Mouse (Mus musculus) left cerebral cortex, postnatal 14 days (tissue): Measurements from ENCODE around the gene Spata5. TPM values are rescaled to one million over a fixed set of nuclear protein-coding genes. Genes with fewer than 3 reads are reported as not detected.
A peak's percentile ranks its signal among the peaks of the same experiment; 100 is the strongest.

Source experiments
- DNase-seq, 2 experiments: peaks; one replicate each; pipeline ENCODE4 v3.0.0; 2021 to 2022; ENCODE audit warnings: low spot score in 2 of 2, mixed read lengths in 1 of 2
- intact Hi-C: fragments of 180-260 bp; cut with DNase I; formaldehyde crosslinking; loops from one replicate; pipeline ENCODE4 v1.15.1; 2025
- total RNA-seq, 2 experiments: library from RNA; stranded (reverse); gene quantifications; 2 replicates each; pipeline ENCODE4 v1.2.3; 2021

Gene Spata5
- total RNA-seq, 2 experiments from 2014 or later, result 18.8 to 24.4 TPM

DNA sequence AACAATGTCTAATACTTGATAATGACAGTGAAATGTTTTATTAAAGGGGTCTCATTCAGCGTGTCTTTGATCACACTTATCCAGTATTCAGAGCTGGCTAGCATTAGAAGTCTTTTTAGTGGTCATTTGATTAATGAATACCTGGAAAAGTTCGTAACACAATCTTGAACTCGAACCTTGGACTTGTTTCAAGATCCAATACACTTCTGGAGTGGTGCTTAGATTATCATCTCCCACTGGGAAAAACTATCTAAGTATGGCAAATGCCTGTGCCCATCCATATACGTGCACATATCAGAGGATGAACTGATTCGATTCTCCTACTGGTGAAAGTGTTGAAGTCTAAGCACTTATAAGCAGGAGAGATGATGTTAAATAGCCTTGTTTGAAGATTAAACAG, 1.4 kb upstream of the Spata5 start:
- DNase-seq, result no peak
- intact Hi-C loops, result loop anchor here (5.0 kb wide), 2 partner anchors 76 to 106 kb away; partner anchors contain the start of genes Bbs12 and Cetn4

DNA sequence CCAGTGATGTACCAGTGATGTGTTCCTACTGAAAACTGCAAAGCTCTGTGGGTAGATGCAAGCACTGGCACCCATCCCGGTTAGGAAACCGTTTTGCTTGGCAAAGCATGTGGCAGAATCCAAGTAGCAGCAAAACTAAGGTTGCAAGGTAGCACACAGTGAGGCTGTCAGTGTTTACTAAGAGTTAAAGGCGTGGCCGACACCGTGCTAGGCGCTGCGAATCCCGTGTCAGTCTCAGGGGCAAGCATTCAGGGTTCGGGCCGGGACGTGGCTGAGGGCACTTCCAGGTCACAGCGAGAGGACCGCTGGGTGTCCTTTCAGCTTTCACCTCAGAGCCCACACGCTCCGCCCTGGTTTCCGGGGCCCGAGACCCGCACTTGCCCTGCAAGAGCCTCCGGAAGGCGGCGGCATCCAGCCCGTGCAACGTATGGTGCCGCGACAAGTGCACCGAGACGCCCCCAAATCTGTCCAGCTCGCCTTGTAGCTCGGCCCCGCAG, 687 bp upstream of the Spata5 start:
- peak; percentile 71 to 88 for DNase-seq
- intact Hi-C loops, result loop anchor here (5.0 kb wide), 2 partner anchors 77 to 107 kb away; partner anchors contain the start of genes Bbs12 and Cetn4

DNA sequence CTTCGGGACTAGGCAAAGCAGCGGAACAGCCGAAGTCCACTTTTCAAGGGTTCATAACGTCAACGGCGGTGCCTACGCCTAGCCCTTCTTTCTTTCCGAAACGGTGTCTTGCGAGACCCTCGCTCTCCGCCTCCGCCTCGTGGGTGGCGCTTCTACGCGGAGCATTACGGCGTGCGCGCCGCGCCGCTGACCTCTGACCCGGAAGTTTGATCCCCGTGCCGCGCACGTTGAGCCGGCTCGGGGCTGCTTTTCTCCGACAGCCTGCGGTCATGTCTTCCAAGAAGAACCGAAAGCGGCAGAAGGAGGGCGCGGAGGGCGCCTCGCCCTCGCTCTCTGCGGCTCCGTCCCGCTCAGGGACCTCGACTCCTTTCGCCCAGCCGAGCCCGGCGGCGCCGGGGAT, 376 bp downstream of the Spata5 start, which contains the start of gene Nudt6:
Gene Nudt6 (minus strand): TSS at position 140 of the 400 bp plus-strand sequence.
- intact Hi-C loops, result no loop called here

DNA sequence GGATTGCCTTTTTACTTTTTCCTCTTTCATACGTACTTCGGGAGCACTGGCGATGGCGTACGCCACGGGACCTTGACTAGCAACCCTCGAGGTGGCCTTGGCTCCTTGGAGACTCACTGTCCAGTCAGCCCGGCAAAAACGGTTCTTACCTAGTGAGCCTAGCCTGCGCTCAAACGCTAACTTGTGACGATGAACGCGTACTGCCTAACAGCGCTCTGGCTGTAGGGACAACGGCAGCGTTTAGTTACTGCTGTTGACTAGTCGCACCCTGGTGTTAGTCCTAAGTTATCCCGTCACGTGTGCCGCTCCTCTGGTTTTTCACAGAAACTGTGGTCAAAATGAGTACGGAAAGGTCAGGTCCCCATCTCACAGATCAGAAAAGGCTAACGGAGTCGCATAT, 945 bp downstream of the Spata5 start:
- intact Hi-C loops, result no loop called here

More for the DNA sequence above, 376 bp downstream of the Spata5 start, which contains the start of gene Nudt6:
- peak; percentile 93 to 94 for DNase-seq

DNA sequence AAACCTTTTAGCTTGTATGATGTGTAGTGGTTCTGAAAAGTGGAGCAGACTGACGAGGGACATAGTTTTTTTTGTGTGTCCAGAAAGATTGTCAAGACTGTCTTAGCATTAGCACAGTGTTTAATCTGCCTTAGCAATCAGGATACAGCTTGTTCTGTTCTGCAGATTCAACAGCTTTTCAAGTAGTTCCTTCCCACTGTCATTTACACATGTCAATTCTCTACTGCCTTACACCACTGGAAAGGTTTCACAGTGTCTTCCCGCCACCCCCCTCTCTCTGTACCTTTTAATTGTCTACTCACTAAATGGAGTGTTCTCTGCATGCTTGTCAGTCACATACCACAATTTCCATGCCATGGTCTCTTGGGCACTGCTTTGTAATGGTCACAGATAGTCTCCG, 1.5 kb downstream of the Spata5 start:
- DNase-seq, result no peak
- intact Hi-C loops, result no loop called here

More for the DNA sequence above, 945 bp downstream of the Spata5 start:
- DNase-seq, result peak; percentile 26 to 34

DNA sequence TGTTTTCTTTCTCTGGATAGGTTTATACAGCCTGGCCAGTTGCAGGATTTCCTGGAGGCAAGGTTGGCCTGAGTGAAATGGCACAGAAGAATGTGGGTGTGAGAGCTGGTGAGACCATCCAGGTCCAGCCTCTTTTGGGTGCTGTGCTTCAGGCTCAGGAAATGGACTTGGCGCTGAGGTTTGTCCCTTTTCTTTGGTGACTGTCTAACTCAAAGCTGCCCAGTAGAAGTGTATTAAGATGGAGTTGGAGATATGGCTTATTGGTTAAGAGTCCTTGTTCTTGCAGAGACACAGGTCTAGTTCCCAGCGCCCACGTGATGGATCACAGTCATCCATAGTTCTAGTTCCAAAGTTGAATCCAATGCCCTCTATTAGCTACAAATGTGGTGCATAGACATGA, 6.4 kb downstream of the Spata5 start:
- intact Hi-C loops, result no loop called here
- DNase-seq, result no peak

DNA sequence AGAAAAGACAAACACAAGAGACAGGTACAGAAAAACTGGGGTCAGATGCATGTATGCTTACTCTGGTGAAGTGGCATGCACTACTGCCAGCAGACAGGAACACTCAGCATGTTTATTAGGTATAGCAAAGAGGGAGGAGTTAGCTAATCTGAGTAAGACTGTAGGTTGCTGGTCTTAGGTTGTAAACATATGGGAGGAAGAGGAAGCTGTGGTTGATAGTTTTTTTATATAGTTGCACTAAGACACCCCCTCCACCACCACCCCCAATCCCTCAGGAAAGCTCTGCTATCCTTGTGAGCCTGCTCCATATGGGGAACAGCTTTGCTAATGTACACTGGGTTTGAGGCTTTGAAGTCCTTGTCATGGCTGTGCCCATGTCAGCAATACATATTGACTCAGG, 10.7 kb downstream of the Spata5 start:
- no peak for DNase-seq
- intact Hi-C loops, result no loop called here

DNA sequence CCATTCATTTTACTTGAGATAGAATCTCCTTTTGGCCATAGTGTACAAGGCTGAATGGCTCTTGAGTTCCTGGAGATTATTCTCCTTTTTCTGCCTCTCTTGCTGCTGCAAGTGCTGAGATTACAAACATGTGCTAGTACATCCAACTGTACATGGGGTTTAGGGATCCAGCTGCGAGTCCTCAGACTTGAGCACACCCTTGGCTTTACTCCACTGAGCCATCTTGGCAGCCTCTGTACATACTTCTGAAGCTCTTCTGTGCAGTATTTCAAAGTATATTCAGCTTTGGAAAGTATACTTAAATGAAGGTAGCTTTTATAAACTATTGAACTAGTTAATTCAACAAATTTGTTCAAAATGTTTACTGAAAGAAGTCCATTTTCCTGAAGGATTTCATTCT, 20.1 kb downstream of the Spata5 start:
- intact Hi-C loops, result no loop called here
- DNase-seq, result no peak

DNA sequence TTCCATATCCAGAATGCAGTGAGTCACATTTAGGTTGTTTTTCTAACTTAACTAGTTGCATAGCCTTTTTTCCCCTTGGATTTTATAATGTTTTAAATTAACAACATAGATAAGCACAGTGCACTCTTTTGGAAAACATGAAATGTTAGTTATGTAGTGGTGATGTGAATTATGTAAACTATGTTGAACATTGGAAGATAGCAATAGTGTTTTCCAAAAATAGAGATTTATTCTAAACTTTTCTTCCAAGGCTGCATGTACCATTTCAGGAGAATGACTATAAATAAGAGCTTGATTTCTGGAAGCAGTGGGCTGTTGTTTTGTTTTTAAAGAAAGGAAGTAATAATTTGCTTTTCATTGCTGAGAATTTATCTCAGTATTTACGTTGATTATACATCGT, 23.7 kb downstream of the Spata5 start:
- DNase-seq, result no peak
- intact Hi-C loops, result no loop called here

DNA sequence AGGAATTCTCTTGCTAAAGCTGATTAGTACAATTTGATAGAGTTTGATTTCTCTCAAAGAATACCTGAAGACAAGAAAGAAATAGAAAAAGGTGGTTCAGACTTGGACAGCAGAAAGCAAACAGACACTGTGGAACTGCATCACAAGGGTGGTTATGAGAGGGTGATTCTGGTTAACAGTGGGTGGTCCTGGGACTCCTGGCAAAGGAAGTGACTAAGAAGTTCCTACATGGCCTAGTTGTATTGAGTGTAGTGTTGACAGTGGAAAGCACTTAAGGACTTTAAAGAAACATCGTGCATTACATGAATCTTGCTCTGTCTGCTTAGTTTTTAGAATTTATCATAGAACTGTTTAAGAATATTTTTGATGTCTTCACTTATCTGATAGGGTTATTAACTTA, 36.3 kb downstream of the Spata5 start:
- DNase-seq, result no peak

DNA sequence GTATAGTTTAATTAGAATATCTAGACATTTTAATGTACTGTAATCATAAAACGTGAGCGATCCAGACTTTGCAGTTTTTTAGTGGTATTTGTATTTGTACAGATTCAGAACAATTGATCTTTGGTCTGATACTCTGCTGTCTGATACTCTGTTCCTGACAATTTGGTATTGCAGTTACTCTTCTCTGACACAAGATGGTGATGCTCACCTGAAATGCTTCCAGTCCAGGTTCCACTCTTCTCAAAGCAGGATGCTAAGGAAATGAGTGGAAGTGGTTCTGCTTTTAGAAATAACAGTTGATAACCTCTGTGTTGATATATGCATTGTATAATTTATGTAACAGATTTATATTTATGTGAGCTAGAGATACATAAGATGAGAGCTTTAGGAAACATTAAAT, 48.5 kb downstream of the Spata5 start:
- intact Hi-C loops, result no loop called here
- peak; percentile 11 to 24 for DNase-seq

More for the DNA sequence above, 36.3 kb downstream of the Spata5 start:
- intact Hi-C loops, result no loop called here

DNA sequence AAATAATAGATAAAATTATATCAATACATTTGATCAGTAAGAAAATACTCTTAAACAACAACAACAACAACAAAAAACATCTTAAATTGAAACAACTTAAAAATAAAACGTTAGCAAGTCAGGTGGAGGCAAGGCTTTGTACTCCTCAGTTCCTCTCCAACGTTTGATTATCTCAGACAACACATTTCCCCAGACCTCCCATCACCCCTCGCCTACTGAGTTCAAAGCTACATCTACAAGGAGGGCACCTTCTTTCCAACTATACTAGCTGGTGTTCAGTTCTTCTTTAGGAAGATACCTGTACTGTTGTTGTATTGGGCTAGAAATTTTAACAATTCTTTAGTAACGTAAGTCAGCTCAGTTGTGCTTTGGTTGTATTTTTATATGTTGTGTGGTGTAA, 49.7 kb downstream of the Spata5 start:
- no peak for DNase-seq
- intact Hi-C loops, result no loop called here

DNA sequence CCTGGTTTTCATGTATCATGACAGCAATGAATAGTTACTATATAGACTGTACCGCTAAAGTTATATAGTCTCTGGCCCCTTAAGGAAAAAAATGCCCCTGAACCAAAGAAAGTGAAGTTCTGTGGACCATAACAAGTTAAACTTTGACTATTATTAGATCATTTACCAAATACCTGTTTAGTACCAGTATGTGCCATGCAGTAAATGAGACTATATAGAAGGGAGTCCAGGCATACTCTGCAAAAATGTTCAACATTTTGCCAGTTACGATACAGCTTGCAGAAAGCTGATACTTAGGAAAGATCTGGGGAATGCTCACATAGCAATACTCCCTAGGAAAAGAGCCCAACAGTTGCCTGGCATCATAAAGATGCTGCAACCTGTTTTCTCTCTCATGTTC, 51.2 kb downstream of the Spata5 start:
- no peak for DNase-seq
- intact Hi-C loops, result loop anchor here (5.0 kb wide), 3 partner anchors 171 to 751 kb away; no protein-coding TSS in a partner anchor

DNA sequence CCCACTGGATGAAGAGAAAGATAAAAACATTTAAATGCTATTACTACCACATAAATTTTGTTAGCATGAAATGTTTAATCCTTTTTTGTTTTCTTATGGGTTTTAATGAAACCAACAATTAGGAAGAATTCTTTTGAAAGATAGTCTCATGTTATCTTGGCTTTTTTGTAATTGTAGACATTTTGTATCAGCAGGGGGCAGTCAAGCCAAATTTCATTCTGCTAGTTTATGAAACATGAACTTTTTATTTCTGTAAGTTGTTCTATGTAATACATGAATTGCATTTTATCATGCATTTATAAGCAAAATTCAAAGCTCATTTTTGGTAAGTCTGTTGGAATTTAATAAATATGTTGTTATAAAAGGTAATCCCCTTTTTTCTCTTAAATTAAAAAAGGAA, 52.8 kb downstream of the Spata5 start:
- intact Hi-C loops, result loop anchor here (5.0 kb wide), 3 partner anchors 170 to 750 kb away; no protein-coding TSS in a partner anchor
- DNase-seq, result peak; percentile 45

DNA sequence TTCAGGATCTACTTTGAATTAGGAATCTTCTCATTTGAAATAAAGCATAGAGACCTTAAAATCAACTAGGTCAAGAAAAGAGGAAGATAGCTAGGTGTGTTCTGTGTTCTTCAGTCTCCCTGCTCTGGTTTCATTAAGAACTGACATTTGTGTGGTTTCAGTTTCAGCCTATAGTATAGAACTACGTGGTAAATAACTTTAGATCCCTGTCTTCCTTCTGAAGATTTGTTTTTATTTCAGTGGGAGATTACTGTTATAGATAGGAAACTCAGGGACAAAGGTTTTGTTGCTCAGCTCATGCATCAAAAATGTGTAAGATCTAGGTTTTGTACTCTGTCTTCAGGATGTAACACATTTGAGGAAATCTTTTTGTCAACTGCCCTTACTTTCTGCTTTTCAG, 56.8 kb downstream of the Spata5 start:
- intact Hi-C loops, result no loop called here
- no peak for DNase-seq

DNA sequence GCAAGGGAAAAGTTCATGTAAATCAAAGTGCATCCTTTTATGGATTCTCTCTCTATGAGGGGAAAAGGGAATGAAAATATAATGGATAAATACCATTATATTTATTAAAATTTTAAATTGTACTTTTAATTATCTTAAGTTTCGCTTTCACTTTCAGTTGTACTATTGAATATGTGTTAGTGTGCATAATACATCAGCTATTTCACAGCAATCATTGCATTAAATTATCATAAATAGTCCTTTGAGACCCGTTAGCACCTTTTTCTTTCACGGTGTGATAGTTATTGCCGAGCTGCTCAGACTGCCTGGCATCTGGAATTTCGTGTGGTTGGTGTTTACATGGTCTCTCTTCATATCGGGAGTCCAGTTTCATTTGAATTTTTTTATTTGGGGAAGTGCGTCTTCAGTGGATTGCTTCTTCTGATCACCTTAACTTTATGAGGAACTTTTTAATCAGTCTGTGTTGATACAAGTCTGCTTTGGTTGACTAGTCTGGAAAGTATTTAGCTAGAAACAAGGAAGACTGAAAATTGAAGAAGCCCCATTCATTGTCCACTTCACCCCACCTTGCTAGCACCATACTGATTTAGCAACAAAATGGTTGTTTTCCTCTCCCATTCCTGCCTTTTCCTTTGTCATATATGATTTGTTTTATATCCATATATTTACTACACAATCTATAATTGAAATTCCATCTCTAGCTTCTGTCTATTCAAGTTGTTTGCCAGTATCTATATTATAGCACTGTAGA, 57.9 kb downstream of the Spata5 start:
- intact Hi-C loops, result no loop called here
- no peak for DNase-seq

DNA sequence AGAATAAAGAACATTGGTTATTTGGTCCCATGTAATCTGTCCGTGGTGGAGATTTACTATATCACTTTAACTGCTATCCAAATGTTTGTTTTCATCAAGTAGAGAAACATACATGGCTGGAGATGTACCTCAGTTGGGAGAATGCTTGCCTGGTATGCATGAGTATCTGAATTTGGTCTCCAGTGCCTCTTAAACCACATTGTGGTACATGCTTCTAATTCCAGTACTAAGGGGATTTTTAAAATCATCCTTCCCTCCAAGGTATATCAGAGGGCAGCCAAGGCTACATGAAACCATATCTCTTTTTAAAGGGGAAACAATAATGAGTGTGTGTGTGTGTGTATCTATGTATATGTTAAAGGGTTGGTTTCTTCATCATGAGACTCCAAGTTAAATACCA, 60.1 kb downstream of the Spata5 start:
- no peak for DNase-seq
- intact Hi-C loops, result no loop called here

DNA sequence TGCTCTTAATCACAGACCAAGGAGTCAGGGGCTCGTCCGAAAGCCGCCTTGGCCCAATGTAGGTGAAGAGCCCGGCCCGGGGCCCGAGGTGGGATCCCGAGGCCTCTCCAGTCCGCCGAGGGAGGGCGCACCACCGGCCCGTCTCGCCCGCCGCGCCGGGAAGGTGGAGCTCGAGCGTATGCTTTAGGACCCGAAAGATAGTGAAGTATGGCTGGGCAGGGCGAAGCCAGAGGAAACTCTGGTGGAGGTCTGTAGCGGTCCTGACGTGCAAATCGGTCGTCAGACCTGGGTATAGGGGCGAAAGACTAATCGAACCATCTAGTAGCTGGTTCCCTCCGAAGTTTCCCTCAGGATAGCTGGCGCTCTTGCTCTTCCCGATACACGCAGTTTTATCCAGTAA, 61.6 kb downstream of the Spata5 start:
- intact Hi-C loops, result no loop called here
- DNase-seq, result no peak

DNA sequence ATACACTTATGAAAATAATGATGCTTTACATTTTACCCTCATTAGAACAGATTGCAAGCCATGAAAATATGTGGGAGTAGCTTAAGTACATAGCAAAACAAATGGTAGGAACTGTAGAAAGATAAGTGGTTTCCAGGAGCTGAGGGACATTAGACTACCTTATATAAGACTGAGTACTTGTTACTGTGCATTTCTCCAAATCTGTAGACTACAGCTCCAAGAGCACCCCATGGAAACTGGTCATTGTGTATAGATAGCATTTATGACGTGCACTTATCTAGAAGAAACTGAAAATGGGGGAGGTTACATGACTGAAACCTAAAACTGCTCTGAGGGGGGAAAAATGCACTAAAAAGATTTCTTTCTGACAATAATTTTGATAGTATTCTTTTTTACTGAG, 63.0 kb downstream of the Spata5 start:
- intact Hi-C loops, result no loop called here
- no peak for DNase-seq

DNA sequence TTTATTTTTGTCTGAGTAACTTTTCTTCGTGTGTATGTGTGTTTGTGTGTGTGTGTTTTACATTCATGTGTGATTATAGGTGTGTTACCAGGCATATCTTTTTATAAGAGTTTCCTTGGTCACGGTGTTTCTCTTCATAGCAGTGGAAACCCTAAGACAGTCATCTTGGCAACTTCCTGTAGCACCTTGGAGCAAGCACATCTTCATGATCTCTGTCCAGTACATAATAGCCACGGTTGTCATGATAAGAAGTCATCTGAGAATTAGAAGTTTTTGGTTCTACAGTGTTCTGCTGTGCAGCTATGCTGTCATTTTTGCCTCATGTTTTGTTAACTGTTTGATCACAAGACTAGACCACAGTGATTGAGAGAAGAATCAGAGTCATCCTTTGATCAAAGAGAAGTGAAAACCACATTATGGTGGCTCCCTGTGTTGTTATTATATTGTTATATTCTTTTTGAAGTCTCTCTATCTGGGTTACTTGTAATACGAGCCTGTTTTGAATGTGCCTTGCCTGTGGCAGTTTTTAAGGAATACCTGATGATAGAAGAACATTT, 64.1 kb downstream of the Spata5 start:
- DNase-seq, result no peak
- intact Hi-C loops, result no loop called here

DNA sequence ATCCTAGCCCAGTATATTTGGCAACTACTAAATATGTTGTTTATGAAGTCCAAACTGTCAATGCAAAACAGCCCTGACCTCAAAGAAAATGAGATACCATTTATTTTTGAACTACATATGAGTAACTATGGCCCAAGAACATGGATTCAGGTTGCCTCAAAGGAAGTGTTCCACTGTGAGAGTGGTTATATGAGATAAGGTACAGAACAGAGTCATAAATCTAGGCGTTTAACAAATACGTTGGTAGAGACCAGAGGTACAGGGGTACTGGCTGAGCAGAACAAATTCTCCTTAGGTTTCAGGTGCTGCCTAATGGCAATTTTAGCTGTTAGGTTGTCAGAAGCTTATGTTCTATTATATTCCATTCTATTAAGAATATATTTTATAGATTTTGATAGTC, 67.9 kb downstream of the Spata5 start:
- intact Hi-C loops, result no loop called here
- no peak for DNase-seq
